Mouse (Mus musculus): ENCODE measurements at regions not wholly inside any gene's neighbourhood (a gene's known extent, or its start where the extent isn't known, plus 50 kb on each side); places are given as distances from the start of the nearest gene placed in this dataset.
A peak's percentile ranks its signal among the peaks of the same experiment; 100 is the strongest.

GRCm38 (mm10) chr8:35948146-35948545 lies 182.6 kb downstream of the Gm19410 start:
- H3K36me3 ChIP-seq (ENCODE audit: control insufficient read depth, insufficient read depth, low read length): no peaks in the 10 kb centered on the region
- peaks cover 3% of the 10 kb centered on the region; the same call in 1 of the 2 replicates for H3K4me1 ChIP-seq (ENCODE audit: control insufficient read depth, insufficient read depth, low read length)
- H3K27me3 ChIP-seq (replicated peaks; ENCODE audit: control insufficient read depth, insufficient read depth, low read length): no peaks in the 10 kb centered on the region
- H3K4me2 ChIP-seq (ENCODE audit: low read depth, low read length): no peak overlapping the region
- 61% methylated on average over 2 of the region's 2 CpGs for WGBS
- H3K27ac ChIP-seq (ENCODE audit: low read length): no peak overlapping the region
- ATAC-seq: no peak
- no peaks in the 10 kb centered on the region for H3K9me3 ChIP-seq (ENCODE audit: control insufficient read depth, low read length)
- no peak overlapping the region for H3K4me3 ChIP-seq (ENCODE audit: low read length)
- no peak overlapping the region for H3K9ac ChIP-seq (ENCODE audit: low read depth, low read length)

DNA sequence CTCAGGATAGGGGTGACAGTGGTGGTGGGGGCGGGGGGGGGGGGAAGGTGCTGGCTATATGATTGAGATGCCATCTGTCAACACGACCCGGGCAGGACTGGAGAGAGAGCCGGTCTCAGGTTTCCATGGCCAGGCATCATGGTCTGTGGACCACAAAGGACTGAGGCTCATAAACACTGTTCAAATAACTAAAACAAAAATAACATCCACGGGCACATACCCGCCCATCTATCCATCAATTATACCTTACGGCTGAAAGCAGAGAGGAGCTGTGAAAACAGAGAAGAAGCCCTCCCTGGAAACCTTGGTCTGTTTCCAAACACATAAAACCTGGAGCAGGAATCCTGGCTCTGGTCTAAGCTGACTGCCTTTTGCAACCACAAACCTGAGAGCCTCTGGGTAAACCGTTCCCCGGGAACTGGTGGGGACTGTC lies 183.2 kb downstream of the Gm19410 start:
- WGBS: 22% methylated on average over 8 of the region's 9 CpGs

GRCm38 (mm10) chr8:35955506-35955905 lies 189.9 kb downstream of the Gm19410 start:
- H3K9ac ChIP-seq (ENCODE audit: low read depth, low read length): no peak overlapping the region
- no peaks in the 10 kb centered on the region for H3K27me3 ChIP-seq (replicated peaks; ENCODE audit: control insufficient read depth, insufficient read depth, low read length)
- H3K4me1 ChIP-seq (ENCODE audit: control insufficient read depth, insufficient read depth, low read length): no peaks in the 10 kb centered on the region
- H3K9me3 ChIP-seq (ENCODE audit: control insufficient read depth, low read length): no peaks in the 10 kb centered on the region; the same call in 1 of the 2 replicates
- no peak overlapping the region for H3K4me3 ChIP-seq (ENCODE audit: low read length)
- no peak overlapping the region for H3K4me2 ChIP-seq (ENCODE audit: low read depth, low read length)
- 87% methylated on average over 2 of the region's 2 CpGs for WGBS
- no peak overlapping the region for H3K27ac ChIP-seq (ENCODE audit: low read length)
- no peak for ATAC-seq
- no peaks in the 10 kb centered on the region for H3K36me3 ChIP-seq (ENCODE audit: control insufficient read depth, insufficient read depth, low read length)

More for the DNA sequence above, 183.2 kb downstream of the Gm19410 start:
- no peaks in the 10 kb centered on the region for H3K9me3 ChIP-seq (ENCODE audit: control insufficient read depth, low read length)
- no peak overlapping the region for H3K4me2 ChIP-seq (ENCODE audit: low read depth, low read length)
- H3K4me3 ChIP-seq (ENCODE audit: low read length): no peak overlapping the region
- no peak overlapping the region for H3K27ac ChIP-seq (ENCODE audit: low read length)
- ATAC-seq: no peak
- no peaks in the 10 kb centered on the region for H3K36me3 ChIP-seq (ENCODE audit: control insufficient read depth, insufficient read depth, low read length)
- no peaks in the 10 kb centered on the region for H3K27me3 ChIP-seq (replicated peaks; ENCODE audit: control insufficient read depth, insufficient read depth, low read length)
- no peak overlapping the region for H3K9ac ChIP-seq (ENCODE audit: low read depth, low read length)
- H3K4me1 ChIP-seq (ENCODE audit: control insufficient read depth, insufficient read depth, low read length): peaks cover 3% of the 10 kb centered on the region; the same call in 1 of the 2 replicates

- H3K9me3 ChIP-seq (ENCODE audit: control insufficient read depth, low read length): no peaks in the 10 kb centered on the region; the same call in 1 of the 2 replicates
- no peak for ATAC-seq
- WGBS: 85% methylated on average over 2 of the region's 2 CpGs
These were observed 190.7 kb downstream of the Gm19410 start for GRCm38 (mm10) chr8:35956319-35956718.

GRCm38 (mm10) chr8:35959201-35959600 lies 193.6 kb downstream of the Gm19410 start:
- no peaks in the 10 kb centered on the region; the same call in 1 of the 2 replicates for H3K9me3 ChIP-seq (ENCODE audit: control insufficient read depth, low read length)
- no peak for ATAC-seq
- H3K4me2 ChIP-seq (ENCODE audit: low read depth, low read length): no peak overlapping the region
- no peak overlapping the region for H3K27ac ChIP-seq (ENCODE audit: low read length)
- H3K36me3 ChIP-seq (ENCODE audit: control insufficient read depth, insufficient read depth, low read length): no peaks in the 10 kb centered on the region
- no peaks in the 10 kb centered on the region for H3K4me1 ChIP-seq (ENCODE audit: control insufficient read depth, insufficient read depth, low read length)
- no peaks in the 10 kb centered on the region for H3K27me3 ChIP-seq (replicated peaks; ENCODE audit: control insufficient read depth, insufficient read depth, low read length)
- H3K9ac ChIP-seq (ENCODE audit: low read depth, low read length): no peak overlapping the region
- no peak overlapping the region for H3K4me3 ChIP-seq (ENCODE audit: low read length)
- WGBS: 64% methylated on average over 4 of the region's 4 CpGs

More at GRCm38 (mm10) chr8:35956319-35956718, 190.7 kb downstream of the Gm19410 start:
- H3K9ac ChIP-seq (ENCODE audit: low read depth, low read length): no peak overlapping the region
- H3K4me3 ChIP-seq (ENCODE audit: low read length): no peak overlapping the region
- no peak overlapping the region for H3K4me2 ChIP-seq (ENCODE audit: low read depth, low read length)
- H3K27me3 ChIP-seq (replicated peaks; ENCODE audit: control insufficient read depth, insufficient read depth, low read length): no peaks in the 10 kb centered on the region
- H3K4me1 ChIP-seq (ENCODE audit: control insufficient read depth, insufficient read depth, low read length): no peaks in the 10 kb centered on the region
- H3K27ac ChIP-seq (ENCODE audit: low read length): no peak overlapping the region
- H3K36me3 ChIP-seq (ENCODE audit: control insufficient read depth, insufficient read depth, low read length): no peaks in the 10 kb centered on the region

DNA sequence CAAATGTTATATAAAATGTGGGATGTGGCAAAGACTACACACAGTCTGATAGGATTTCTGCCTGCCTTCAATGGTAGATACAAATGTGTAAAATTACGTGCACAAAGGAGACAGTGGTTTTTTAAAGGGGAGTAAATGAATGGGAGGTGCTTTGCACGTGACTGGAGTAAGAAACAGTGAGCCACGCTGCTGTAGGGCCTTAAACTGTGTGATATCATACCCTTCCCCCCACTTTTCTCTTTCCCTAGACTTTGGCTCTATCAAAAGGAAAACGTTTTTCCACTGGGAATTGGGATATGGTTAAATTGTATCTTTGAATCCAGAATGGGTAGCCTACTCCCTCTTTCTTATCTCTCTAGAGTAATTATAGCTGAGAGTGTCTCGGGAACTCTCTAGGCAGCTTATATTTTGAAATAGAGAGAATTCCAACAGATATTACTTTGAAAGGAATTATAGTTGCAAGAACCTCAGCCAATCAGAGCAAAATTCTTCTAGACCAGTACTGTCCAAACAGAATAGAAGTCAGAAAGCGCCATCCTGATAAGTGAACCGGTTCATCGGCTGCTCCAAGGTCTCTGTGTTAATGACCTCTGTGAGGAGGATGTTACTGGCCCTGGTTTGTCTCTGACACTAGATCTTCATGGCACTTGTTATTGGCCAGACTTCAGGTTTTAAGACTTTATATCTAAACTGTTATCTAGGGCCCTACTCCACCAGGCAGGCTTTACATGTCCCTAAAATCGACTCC lies 195.5 kb downstream of the Gm19410 start:
- no peak overlapping the region for H3K4me2 ChIP-seq (ENCODE audit: low read depth, low read length)
- WGBS: 40% methylated on average over 9 of the region's 9 CpGs
- H3K27ac ChIP-seq (ENCODE audit: low read length): no peak overlapping the region

GRCm38 (mm10) chr8:35961615-35962220 lies 196.1 kb downstream of the Gm19410 start:
- WGBS: 64% methylated on average over 20 of the region's 20 CpGs
- no peak for ATAC-seq
- Histone ChIP-seq H3K4me1 (ENCODE audit: control insufficient read depth, insufficient read depth, low read length) (no peaks in the 10 kb centered on the region), H3K9me3 (ENCODE audit: control insufficient read depth, low read length) (no peaks in the 10 kb centered on the region; the same call in 1 of the 2 replicates), H3K27ac (ENCODE audit: low read length) (no peak overlapping the region), H3K4me2 (ENCODE audit: low read depth, low read length) (no peak overlapping the region), H3K4me3 (ENCODE audit: low read length) (no peak overlapping the region), H3K36me3 (ENCODE audit: control insufficient read depth, insufficient read depth, low read length) (no peaks in the 10 kb centered on the region), H3K9ac (ENCODE audit: low read depth, low read length) (no peak overlapping the region), H3K27me3 (replicated peaks; ENCODE audit: control insufficient read depth, insufficient read depth, low read length) (no peaks in the 10 kb centered on the region)

More for the DNA sequence above, 195.5 kb downstream of the Gm19410 start:
- H3K9me3 ChIP-seq (ENCODE audit: control insufficient read depth, low read length): no peaks in the 10 kb centered on the region; the same call in 1 of the 2 replicates
- no peaks in the 10 kb centered on the region for H3K27me3 ChIP-seq (replicated peaks; ENCODE audit: control insufficient read depth, insufficient read depth, low read length)
- no peaks in the 10 kb centered on the region for H3K36me3 ChIP-seq (ENCODE audit: control insufficient read depth, insufficient read depth, low read length)
- no peak for ATAC-seq
- H3K9ac ChIP-seq (ENCODE audit: low read depth, low read length): no peak overlapping the region
- H3K4me1 ChIP-seq (ENCODE audit: control insufficient read depth, insufficient read depth, low read length): no peaks in the 10 kb centered on the region
- H3K4me3 ChIP-seq (ENCODE audit: low read length): no peak overlapping the region

- Histone ChIP-seq H3K9me3 (ENCODE audit: control insufficient read depth, low read length) (no peaks in the 10 kb centered on the region), H3K4me3 (ENCODE audit: low read length) (no peak overlapping the region), H3K27me3 (replicated peaks; ENCODE audit: control insufficient read depth, insufficient read depth, low read length) (no peaks in the 10 kb centered on the region), H3K27ac (ENCODE audit: low read length) (no peak overlapping the region), H3K4me1 (ENCODE audit: control insufficient read depth, insufficient read depth, low read length) (no peaks in the 10 kb centered on the region), H3K4me2 (ENCODE audit: low read depth, low read length) (no peak overlapping the region), H3K9ac (ENCODE audit: low read depth, low read length) (no peak overlapping the region), H3K36me3 (ENCODE audit: control insufficient read depth, insufficient read depth, low read length) (no peaks in the 10 kb centered on the region)
- no peak for ATAC-seq
- 50% methylated on average over 1 of the region's 1 CpGs for WGBS
These were observed 199.3 kb downstream of the Gm19410 start for GRCm38 (mm10) chr8:35964932-35965331.

DNA sequence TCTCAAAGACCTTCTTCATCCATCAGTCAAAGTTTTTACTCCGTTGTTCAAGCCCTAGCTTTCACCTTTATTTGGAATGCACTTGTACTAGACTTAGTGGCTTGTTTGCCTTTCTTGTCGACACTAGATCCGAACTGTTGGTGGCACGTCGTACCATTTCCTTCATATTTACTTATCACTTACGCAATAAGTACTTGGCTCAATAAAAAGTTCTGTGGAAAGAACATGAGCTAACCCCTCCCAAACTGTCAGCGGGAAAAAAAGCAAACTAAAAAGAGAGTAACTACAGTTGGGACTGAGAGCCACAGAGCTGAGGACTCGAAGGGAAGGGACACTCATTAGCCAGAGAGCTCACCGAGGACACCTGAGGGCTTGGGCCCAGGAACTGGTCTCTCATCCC lies 202.8 kb downstream of the Gm19410 start:
- H3K4me1 ChIP-seq (ENCODE audit: control insufficient read depth, insufficient read depth, low read length): no peaks in the 10 kb centered on the region
- no peaks in the 10 kb centered on the region for H3K9me3 ChIP-seq (ENCODE audit: control insufficient read depth, low read length)
- no peak overlapping the region for H3K4me2 ChIP-seq (ENCODE audit: low read depth, low read length)
- no peak overlapping the region for H3K4me3 ChIP-seq (ENCODE audit: low read length)
- WGBS: 51% methylated on average over 9 of the region's 9 CpGs
- H3K27ac ChIP-seq (ENCODE audit: low read length): no peak overlapping the region
- ATAC-seq: peak; percentile 64; the same call in 1 of the 2 replicates
- H3K27me3 ChIP-seq (replicated peaks; ENCODE audit: control insufficient read depth, insufficient read depth, low read length): no peaks in the 10 kb centered on the region
- no peaks in the 10 kb centered on the region for H3K36me3 ChIP-seq (ENCODE audit: control insufficient read depth, insufficient read depth, low read length)
- no peak overlapping the region for H3K9ac ChIP-seq (ENCODE audit: low read depth, low read length)
